Mouse (Mus musculus): ENCODE measurements around the gene Zfp598. TPM values are rescaled to one million over a fixed set of nuclear protein-coding genes. Genes with fewer than 3 reads are reported as not detected.

Gene Zfp598
- polyA plus RNA-seq, 1 experiment = 7.3 TPM

DNA sequence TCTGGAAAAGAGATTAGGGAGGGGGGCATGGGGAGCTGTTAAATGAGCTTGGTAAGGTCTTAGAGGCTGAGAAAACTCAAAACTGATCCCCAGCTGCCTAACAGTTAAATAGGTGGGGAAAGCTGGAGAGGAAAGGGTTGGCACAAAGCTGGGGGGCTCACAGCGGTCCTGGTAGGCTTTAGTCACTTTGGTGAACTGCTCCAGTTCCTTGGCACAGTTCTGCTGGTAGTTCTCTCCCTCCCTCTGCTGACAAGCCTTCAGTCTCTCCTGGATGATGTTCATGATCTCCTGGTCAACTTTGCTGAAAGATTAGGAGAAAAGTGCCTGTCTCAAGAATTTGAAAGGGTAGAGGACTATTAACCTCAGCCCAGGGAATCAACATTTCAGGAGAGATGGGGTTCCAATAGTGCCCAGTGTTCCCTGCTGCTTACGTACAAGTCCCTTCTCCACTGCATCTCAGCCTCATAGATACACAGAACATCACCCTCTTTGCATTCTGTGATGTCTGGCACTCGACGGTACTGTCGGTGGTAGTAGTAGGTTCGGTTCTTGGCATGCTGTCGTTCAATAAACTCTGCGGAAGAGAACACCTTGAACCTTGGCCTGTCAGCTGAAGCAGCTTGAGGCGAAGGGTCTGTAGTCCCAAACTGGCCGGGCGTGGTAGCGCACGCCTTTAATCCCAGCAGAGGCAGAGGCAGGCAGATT, 52.9 kb downstream of the Zfp598 start:
- peaks cover 60% of the 10 kb centered on the region for H3K4me1 ChIP-seq (ENCODE audit: control insufficient read depth)
- H3K9me3 ChIP-seq (ENCODE audit: control insufficient read depth, low read length) = no peaks in the 10 kb centered on the region
- TF ChIP-seq TAL1 (IDR thresholded peaks at IDR 0.05; ENCODE audit: low read length) (no peak), GATA1 (IDR thresholded peaks at IDR 0.05; ENCODE audit: low read length) (no peak)
- H3K4me3 ChIP-seq (replicated peaks) = peak overlapping the region; percentile 77
- H3K36me3 ChIP-seq (ENCODE audit: control insufficient read depth) = peaks cover 30% of the 10 kb centered on the region
- H3K27me3 ChIP-seq (ENCODE audit: control insufficient read depth) = no peaks in the 10 kb centered on the region

DNA sequence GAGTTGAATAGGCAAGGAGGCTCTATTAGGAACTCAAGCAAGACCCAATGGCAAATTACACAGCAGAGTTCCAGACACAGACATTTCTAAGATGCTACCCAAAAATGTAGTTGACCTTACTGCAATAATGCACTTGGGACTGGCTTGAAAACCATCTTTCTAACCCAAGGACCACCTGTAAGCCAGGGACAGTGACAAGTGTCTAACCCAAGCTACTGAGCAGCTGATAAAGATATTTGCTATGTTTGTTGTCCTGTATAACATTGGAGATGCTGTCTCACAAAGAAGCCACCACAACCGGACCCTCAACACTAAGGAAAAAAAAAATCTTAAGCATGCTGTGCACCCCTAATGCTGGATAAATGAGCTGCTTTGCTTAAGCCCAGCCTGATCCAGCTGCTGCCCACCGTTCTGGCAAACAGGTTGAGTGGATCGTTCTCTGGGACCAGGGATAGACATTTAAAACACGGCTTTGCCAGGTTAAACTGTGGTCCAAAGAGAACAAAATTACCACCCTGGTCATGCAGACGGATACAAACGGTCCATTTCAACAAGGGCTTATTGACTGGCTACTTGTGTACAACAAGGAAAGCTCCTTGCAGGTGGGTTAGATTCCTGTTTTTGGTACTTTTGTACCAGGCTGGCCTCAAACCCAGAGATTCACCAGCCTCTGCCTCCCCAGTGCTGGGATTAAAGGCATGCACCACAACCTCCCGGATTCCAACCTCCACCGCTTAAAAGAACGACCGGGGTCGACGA, 53.8 kb downstream of the Zfp598 start:
- Histone ChIP-seq H3K36me3 (ENCODE audit: control insufficient read depth) (peaks cover 22% of the 10 kb centered on the region), H3K4me1 (ENCODE audit: control insufficient read depth) (peaks cover 57% of the 10 kb centered on the region)
- TF ChIP-seq GATA1 (IDR thresholded peaks at IDR 0.05; ENCODE audit: low read length) (no peak), TAL1 (IDR thresholded peaks at IDR 0.05; ENCODE audit: low read length) (no peak)

DNA sequence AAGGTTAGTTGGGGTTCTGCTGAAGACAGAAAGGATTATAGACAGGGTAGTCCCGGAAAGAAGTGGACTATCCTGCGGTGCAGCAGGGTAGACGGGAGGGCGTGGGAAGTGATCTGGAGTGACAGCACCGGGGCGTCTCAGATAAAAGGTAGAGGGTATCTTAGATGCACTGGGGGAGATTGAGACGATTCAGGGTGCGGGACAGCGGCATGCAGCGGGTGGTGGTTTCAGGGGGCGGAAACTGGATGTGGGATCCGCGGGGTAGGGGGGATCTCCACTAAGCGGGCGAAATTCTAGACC, 54.3 kb downstream of the Zfp598 start:
- no peaks in the 10 kb centered on the region for H3K9me3 ChIP-seq (ENCODE audit: control insufficient read depth, low read length)
- H3K36me3 ChIP-seq (ENCODE audit: control insufficient read depth) = peaks cover 22% of the 10 kb centered on the region
- TF ChIP-seq GATA1 (IDR thresholded peaks at IDR 0.05; ENCODE audit: low read length) = peak; percentile 31; the same call in 1 of the 2 replicates
- no peak for TF ChIP-seq TAL1 (IDR thresholded peaks at IDR 0.05; ENCODE audit: low read length)
- peak overlapping the region; percentile 77 for H3K4me3 ChIP-seq (replicated peaks)
- peaks cover 52% of the 10 kb centered on the region for H3K4me1 ChIP-seq (ENCODE audit: control insufficient read depth)
- peaks cover 6% of the 10 kb centered on the region for H3K27me3 ChIP-seq (ENCODE audit: control insufficient read depth)

More for the DNA sequence above, 53.8 kb downstream of the Zfp598 start:
- Histone ChIP-seq H3K9me3 (ENCODE audit: control insufficient read depth, low read length) (no peaks in the 10 kb centered on the region), H3K27me3 (ENCODE audit: control insufficient read depth) (peaks cover 6% of the 10 kb centered on the region), H3K4me3 (replicated peaks) (peak overlapping the region; percentile 77)

DNA sequence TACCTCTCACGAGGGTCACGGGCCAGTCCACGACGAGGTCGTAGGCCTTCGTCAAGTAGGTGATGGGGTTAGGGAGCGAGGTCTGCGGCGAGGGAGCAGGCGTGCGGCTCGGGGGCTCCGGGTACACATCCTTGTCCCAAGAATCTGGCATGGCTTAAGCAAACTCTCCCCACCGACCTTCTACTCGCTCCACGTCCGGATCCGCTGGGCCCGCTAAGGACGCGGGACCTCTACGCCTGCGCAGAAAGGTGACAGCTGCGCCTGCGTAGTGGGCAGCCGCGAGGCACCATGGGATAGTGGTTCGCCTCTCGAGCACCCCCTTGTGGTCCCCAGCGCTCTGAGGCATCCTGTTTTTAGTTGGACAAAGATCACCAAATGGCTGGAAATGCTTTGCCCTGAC, 54.7 kb downstream of the Zfp598 start, which contains the start of gene Ndufb10:
Ndufb10 (minus strand) TSS at position 295 of the 400 bp plus-strand sequence.
- no peaks in the 10 kb centered on the region for H3K9me3 ChIP-seq (ENCODE audit: control insufficient read depth, low read length)
- H3K27me3 ChIP-seq (ENCODE audit: control insufficient read depth) = peaks cover 6% of the 10 kb centered on the region
- H3K36me3 ChIP-seq (ENCODE audit: control insufficient read depth) = peaks cover 22% of the 10 kb centered on the region
- TF ChIP-seq GATA1 (IDR thresholded peaks at IDR 0.05; ENCODE audit: low read length) (no peak), TAL1 (IDR thresholded peaks at IDR 0.05; ENCODE audit: low read length) (no peak)
- peaks cover 51% of the 10 kb centered on the region for H3K4me1 ChIP-seq (ENCODE audit: control insufficient read depth)
- H3K4me3 ChIP-seq (replicated peaks) = peak within 1 kb of the TSS; percentile 77

DNA sequence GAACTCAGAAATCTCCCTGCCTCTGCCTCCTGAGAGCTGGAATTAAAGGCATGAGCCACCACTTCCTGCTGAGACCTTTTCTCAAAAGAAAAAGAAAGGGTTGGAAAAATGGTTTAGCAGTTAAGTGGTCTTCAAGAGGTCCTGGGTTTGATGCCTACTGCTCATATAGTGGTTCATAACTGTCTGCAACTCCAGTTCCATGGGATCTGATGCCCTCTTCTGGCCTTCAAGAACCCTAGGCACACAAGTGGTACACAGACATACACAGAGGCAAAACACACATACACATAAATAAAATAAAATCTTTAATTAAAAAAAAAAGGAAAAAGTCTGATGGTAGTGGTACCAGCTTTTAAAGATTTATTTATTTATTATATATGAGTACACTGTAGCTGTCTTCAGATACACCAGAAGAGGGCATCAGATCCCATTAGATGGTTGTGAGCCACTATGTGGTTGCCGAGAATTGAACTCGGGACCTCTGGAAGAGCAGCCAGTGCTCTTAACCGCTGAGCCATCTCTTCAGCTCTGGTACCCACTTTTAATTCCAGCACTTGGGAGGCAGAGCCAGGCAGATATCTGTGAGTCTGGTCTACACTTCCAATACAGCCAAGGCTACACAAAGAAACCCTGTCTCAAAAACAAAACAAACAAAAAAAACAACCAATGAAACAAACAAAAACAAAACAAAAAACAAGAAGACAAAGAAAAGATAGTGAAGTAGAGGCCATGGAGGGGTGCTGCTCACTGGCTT, 56.3 kb downstream of the Zfp598 start:
- peaks cover 6% of the 10 kb centered on the region for H3K27me3 ChIP-seq (ENCODE audit: control insufficient read depth)
- no peak overlapping the region for H3K4me3 ChIP-seq (replicated peaks)
- H3K36me3 ChIP-seq (ENCODE audit: control insufficient read depth) = peaks cover 18% of the 10 kb centered on the region
- TF ChIP-seq TAL1 (IDR thresholded peaks at IDR 0.05; ENCODE audit: low read length) (no peak), GATA1 (IDR thresholded peaks at IDR 0.05; ENCODE audit: low read length) (no peak)
- no peaks in the 10 kb centered on the region for H3K9me3 ChIP-seq (ENCODE audit: control insufficient read depth, low read length)
- H3K4me1 ChIP-seq (ENCODE audit: control insufficient read depth) = peaks cover 44% of the 10 kb centered on the region

DNA sequence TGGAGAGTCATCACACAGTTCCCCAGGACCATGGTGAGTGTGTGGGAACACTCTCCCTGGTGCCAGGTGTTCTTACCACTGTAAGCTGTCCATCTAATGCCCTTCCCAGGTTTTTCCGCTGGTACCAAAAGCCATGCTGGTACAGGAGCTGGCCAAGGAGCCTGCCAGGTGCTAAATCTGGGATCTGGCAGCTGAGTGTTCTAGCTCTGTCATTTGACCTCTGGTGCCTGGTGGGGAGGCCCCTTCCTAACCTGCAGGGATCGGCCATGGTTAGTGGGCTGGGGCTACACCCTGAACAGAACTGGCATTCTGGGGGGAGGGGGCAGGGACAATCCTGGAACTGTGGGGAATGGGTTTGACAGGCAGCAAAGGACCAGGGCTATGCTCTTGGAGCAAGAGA, 58.1 kb downstream of the Zfp598 start, which contains the start of gene Rpl3l:
Rpl3l (plus strand) TSS at position 203 of the 400 bp plus-strand sequence.
- Histone ChIP-seq H3K9me3 (ENCODE audit: control insufficient read depth, low read length) (no peaks in the 10 kb centered on the region), H3K4me3 (replicated peaks) (no peak within 1 kb of the TSS), H3K4me1 (ENCODE audit: control insufficient read depth) (peaks cover 29% of the 10 kb centered on the region), H3K27me3 (ENCODE audit: control insufficient read depth) (peaks cover 6% of the 10 kb centered on the region), H3K36me3 (ENCODE audit: control insufficient read depth) (peaks cover 2% of the 10 kb centered on the region)
- no peak for TF ChIP-seq GATA1 (IDR thresholded peaks at IDR 0.05; ENCODE audit: low read length)
- TF ChIP-seq TAL1 (IDR thresholded peaks at IDR 0.05; ENCODE audit: low read length) = no peak

DNA sequence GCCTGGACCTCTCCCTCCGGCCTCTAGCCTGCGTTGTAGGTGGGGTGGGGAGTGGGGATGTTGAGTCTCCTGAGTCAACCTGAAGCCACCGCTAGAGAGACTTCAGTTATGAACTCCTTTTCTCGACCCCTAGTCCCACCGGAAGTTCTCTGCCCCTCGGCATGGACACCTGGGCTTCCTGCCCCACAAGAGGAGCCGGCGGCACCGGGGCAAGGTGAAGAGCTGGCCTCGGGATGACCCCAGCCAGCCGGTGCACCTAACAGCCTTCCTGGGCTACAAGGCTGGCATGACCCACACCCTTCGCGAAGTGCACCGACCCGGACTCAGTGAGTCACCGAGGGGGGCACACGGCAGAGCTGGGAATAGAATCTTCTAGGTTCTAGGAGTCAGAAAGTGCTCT, 58.7 kb downstream of the Zfp598 start:
- TF ChIP-seq TAL1 (IDR thresholded peaks at IDR 0.05; ENCODE audit: low read length) = no peak
- no peak for TF ChIP-seq GATA1 (IDR thresholded peaks at IDR 0.05; ENCODE audit: low read length)
- Histone ChIP-seq H3K4me1 (ENCODE audit: control insufficient read depth) (peaks cover 23% of the 10 kb centered on the region), H3K4me3 (replicated peaks) (no peak overlapping the region), H3K9me3 (ENCODE audit: control insufficient read depth, low read length) (no peaks in the 10 kb centered on the region), H3K36me3 (ENCODE audit: control insufficient read depth) (no peaks in the 10 kb centered on the region), H3K27me3 (ENCODE audit: control insufficient read depth) (peaks cover 6% of the 10 kb centered on the region)

DNA sequence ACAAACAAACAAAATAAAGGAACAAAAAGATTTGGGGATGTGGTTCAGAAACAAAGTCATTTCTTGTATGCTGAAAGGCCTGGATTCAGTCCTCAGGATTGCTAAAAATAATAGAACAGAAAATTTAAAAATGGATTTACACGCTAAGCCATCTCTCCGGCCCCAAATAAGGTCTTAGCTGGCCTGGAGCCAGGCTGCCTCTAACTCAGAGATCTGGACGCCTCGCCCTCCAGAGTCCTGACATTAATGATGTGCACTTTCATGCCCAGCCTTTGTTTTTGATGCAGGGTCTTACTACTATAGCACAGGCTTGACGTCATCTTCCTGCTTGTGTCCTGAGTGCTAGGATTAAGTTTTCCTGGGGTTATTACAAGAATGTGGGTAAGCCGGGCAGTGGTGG, 59.6 kb downstream of the Zfp598 start:
- Histone ChIP-seq H3K4me3 (replicated peaks) (no peak overlapping the region), H3K4me1 (ENCODE audit: control insufficient read depth) (peaks cover 17% of the 10 kb centered on the region), H3K9me3 (ENCODE audit: control insufficient read depth, low read length) (no peaks in the 10 kb centered on the region), H3K36me3 (ENCODE audit: control insufficient read depth) (no peaks in the 10 kb centered on the region), H3K27me3 (ENCODE audit: control insufficient read depth) (peaks cover 6% of the 10 kb centered on the region)
- TF ChIP-seq TAL1 (IDR thresholded peaks at IDR 0.05; ENCODE audit: low read length) = no peak
- no peak for TF ChIP-seq GATA1 (IDR thresholded peaks at IDR 0.05; ENCODE audit: low read length)

DNA sequence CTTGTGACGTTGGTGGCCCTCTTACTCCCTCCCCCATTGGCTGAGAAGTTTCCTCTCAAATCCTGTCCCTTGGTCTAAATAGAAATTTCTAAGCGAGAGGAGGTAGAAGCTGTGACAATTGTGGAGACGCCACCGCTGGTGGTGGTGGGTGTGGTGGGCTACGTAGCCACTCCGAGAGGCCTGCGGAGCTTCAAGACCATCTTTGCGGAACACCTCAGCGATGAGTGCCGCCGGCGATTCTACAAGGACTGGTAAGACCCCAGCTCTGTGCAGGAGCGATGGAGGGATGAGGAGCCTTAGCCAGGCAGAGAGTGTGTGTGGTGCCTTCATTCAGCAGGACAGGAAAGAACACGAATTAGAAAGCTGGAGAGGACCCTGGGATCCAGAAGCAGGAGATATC, 61.3 kb downstream of the Zfp598 start:
- Histone ChIP-seq H3K4me1 (ENCODE audit: control insufficient read depth) (peaks cover 19% of the 10 kb centered on the region), H3K27me3 (ENCODE audit: control insufficient read depth) (peaks cover 6% of the 10 kb centered on the region), H3K9me3 (ENCODE audit: control insufficient read depth, low read length) (no peaks in the 10 kb centered on the region), H3K4me3 (replicated peaks) (no peak overlapping the region), H3K36me3 (ENCODE audit: control insufficient read depth) (no peaks in the 10 kb centered on the region)
- TF ChIP-seq GATA1 (IDR thresholded peaks at IDR 0.05; ENCODE audit: low read length) (no peak), TAL1 (IDR thresholded peaks at IDR 0.05; ENCODE audit: low read length) (no peak)

Other genes with a start within 250 kb of the Zfp598 start
- gene Eci1, start 243.0 kb upstream of the Zfp598 start, polyA plus RNA-seq (2012) = 9.3 and 10.6 TPM in 2 replicates
- 0.15 TPM in 1 of 2 replicates, not detected in the other for gene Dnase1l2, start 226.6 kb upstream of the Zfp598 start, polyA plus RNA-seq (2012)
- gene E4f1, start 199.4 kb upstream of the Zfp598 start, polyA plus RNA-seq (2012) = 6.2 and 7.3 TPM in 2 replicates
- 13.0 and 15.1 TPM in 2 replicates for gene Pgp, start 199.3 kb upstream of the Zfp598 start, polyA plus RNA-seq (2012)
- not detected in 2 replicates for gene Bricd5, start 195.8 kb upstream of the Zfp598 start, polyA plus RNA-seq (2012)
- 1.4 and 1.7 TPM in 2 replicates for gene Mlst8, start 190.6 kb upstream of the Zfp598 start, polyA plus RNA-seq (2012)
- gene Caskin1, start 181.1 kb upstream of the Zfp598 start, polyA plus RNA-seq (2012) = not detected in 2 replicates
- gene Traf7, start 141.7 kb upstream of the Zfp598 start, polyA plus RNA-seq (2012) = 11.3 and 12.7 TPM in 2 replicates
- 0.09 TPM in 1 of 2 replicates, not detected in the other for gene Rab26, start 135.5 kb upstream of the Zfp598 start, polyA plus RNA-seq (2012)
- 0.14 and 0.21 TPM in 2 replicates for gene Pkd1, start 119.9 kb upstream of the Zfp598 start, polyA plus RNA-seq (2012)
- gene Tsc2, start 37.1 kb upstream of the Zfp598 start, polyA plus RNA-seq (2012) = 4.0 and 5.2 TPM in 2 replicates
- 0.04 and 0.23 TPM in 2 replicates for gene Nthl1, start 37.0 kb upstream of the Zfp598 start, polyA plus RNA-seq (2012)
- gene Slc9a3r2, start 19.4 kb upstream of the Zfp598 start, polyA plus RNA-seq (2012) = 0.04 and 0.18 TPM in 2 replicates
- not detected in 2 replicates for gene Npw, start 11.2 kb upstream of the Zfp598 start, polyA plus RNA-seq (2012)
- not detected in 2 replicates for gene Syngr3, start 20.3 kb downstream of the Zfp598 start, polyA plus RNA-seq (2012)
- gene Gfer, start 26.5 kb downstream of the Zfp598 start, polyA plus RNA-seq (2012) = 6.4 and 9.0 TPM in 2 replicates
- 0.02 TPM in 1 of 2 replicates, not detected in the other for gene Noxo1, start 26.5 kb downstream of the Zfp598 start, polyA plus RNA-seq (2012)
- gene Tbl3, start 38.0 kb downstream of the Zfp598 start, polyA plus RNA-seq (2012) = 1.1 and 1.8 TPM in 2 replicates
- gene Rnf151, start 48.4 kb downstream of the Zfp598 start, polyA plus RNA-seq (2012) = 0.19 TPM in 1 of 2 replicates, not detected in the other
- gene Rps2, start 48.4 kb downstream of the Zfp598 start, polyA plus RNA-seq (2012) = 143 and 504 TPM in 2 replicates
- gene Ndufb10, start 54.8 kb downstream of the Zfp598 start, polyA plus RNA-seq (2012) = 104 and 106 TPM in 2 replicates
- not detected in 2 replicates for gene Rpl3l, start 58.1 kb downstream of the Zfp598 start, polyA plus RNA-seq (2012)
- 1.5 and 1.7 TPM in 2 replicates for gene Msrb1, start 67.0 kb downstream of the Zfp598 start, polyA plus RNA-seq (2012)
- not detected in 2 replicates for gene Hs3st6, start 83.3 kb downstream of the Zfp598 start, polyA plus RNA-seq (2012)
- gene Meiob, start 134.6 kb downstream of the Zfp598 start, polyA plus RNA-seq (2012) = not detected in 2 replicates
- gene Hagh, start 170.5 kb downstream of the Zfp598 start, polyA plus RNA-seq (2012) = 26.8 and 33.4 TPM in 2 replicates
- gene Fahd1, start 180.7 kb downstream of the Zfp598 start, polyA plus RNA-seq (2012) = 2.3 and 2.9 TPM in 2 replicates
- gene Igfals, start 196.3 kb downstream of the Zfp598 start, polyA plus RNA-seq (2012) = not detected in 2 replicates
- gene Nubp2, start 216.7 kb downstream of the Zfp598 start, polyA plus RNA-seq (2012) = 7.5 and 12.0 TPM in 2 replicates
- 9.2 and 10.3 TPM in 2 replicates for gene Spsb3, start 217.0 kb downstream of the Zfp598 start, polyA plus RNA-seq (2012)
- 1.7 and 1.8 TPM in 2 replicates for gene Eme2, start 225.4 kb downstream of the Zfp598 start, polyA plus RNA-seq (2012)
- 6.4 and 7.5 TPM in 2 replicates for gene Mrps34, start 225.4 kb downstream of the Zfp598 start, polyA plus RNA-seq (2012)
- gene Nme3, start 226.8 kb downstream of the Zfp598 start, polyA plus RNA-seq (2012) = 14.9 and 16.7 TPM in 2 replicates

All from erythroblast, embryonic 14.5 days (primary cell).